Mouse (Mus musculus) right cerebral cortex, postnatal 36 days (tissue): Measurements from ENCODE around the gene Mxd3.

ENCODE experiments used
- DNase-seq, 2 experiments: peaks; one replicate each; pipeline ENCODE4 v3.0.0; 2022; ENCODE audit warnings: low spot score in 2 of 2, mixed read lengths in 1 of 2

Gene Mxd3

DNA sequence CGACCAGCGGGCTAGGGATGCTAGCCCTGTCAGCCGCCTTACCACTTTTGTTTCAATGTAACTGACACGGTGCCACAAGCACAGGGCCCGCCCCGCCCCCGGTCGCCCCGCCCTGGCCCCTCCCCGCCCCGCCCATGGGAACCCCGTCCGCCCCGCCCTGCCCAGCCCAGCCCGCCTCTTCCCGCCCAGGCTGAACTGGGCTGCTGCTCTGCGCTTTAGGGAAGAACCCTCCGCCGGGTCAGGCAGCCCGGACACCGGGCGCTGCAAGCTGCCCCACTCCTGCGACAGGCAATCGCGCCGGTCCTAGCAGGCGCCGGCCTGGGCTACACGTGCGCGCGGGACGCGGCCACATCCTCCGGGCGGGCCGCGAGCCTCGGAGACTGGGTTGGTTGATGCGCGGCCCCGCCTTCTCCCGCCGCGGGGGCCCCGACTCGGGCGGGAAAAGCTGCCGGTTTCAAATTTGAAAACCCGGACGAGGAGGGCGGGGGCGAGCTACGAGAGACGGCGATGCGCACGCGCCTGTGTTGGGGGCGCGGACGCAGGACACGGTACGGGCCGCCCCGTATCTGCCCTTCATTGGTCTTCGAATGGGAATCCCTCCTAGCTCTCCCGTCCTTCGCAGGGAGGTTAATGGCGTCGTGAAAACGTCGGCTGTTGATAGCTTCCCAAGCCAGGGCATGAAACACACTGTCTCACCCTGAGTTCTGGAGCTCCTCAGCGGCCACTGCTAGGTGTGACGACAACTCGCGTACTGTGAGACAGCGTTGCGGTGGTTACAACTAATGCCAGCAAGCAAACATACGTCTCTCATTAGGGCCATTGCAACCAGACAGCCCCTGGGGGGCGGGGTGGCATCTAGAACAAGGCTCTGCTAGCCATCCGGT lies at the start of gene Mxd3:
TSS of gene Mxd3 (minus strand) at position 141 of the 884 bp plus-strand sequence.
- DNase-seq: peak; percentile 64 to 67

DNA sequence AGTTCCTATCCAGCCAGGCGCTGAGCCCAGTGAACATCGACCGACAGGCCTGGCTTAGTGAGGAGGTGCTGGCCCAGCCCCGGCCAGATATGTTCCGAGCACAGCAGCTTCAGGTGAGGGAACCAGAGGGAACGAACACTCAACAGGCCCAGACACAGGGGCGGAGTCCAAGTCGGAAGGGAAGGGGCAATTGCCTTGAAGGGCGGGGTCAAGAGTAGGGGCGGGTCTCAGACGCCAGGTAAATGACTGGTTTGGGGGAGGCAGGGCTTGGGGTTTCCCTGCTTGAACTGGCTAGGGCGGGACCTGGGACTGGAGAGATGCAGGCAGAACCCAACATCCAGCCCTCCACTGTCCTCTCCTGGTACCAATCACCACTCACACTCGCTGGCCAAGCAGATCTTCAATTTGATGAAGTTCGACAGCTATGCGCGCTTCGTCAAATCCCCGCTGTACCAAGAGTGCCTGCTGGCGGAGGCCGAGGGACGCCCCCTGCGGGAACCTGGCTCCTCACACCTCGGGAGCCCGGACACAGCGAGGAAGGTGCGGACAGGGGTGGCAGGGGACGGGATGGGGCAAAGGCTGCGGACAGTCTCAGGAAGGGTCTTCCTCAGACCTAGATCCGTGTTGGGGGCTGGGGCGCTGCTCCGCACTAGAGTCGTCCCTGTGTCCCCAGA lies 49.4 kb upstream of the Mxd3 start:
- no peak for DNase-seq

DNA sequence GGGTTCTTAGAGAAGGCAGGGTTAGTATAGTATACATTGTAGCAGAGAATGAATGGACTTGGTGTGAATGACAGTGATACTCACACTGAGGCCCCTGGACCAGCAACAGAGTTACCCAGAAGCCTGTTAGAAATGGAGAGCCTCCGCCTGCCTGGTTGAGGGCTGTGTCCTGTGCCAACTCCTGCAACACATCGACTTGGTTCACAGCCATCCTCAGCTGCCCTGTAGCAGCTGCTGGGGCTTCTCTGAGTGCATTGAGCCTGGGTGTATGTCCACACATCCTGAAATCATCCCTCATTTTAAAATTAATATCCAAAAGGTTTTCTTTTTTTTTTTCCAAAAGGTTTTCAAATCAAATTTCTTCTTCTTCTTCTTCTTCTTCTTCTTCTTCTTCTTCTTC lies 46.3 kb upstream of the Mxd3 start:
- no peak for DNase-seq

DNA sequence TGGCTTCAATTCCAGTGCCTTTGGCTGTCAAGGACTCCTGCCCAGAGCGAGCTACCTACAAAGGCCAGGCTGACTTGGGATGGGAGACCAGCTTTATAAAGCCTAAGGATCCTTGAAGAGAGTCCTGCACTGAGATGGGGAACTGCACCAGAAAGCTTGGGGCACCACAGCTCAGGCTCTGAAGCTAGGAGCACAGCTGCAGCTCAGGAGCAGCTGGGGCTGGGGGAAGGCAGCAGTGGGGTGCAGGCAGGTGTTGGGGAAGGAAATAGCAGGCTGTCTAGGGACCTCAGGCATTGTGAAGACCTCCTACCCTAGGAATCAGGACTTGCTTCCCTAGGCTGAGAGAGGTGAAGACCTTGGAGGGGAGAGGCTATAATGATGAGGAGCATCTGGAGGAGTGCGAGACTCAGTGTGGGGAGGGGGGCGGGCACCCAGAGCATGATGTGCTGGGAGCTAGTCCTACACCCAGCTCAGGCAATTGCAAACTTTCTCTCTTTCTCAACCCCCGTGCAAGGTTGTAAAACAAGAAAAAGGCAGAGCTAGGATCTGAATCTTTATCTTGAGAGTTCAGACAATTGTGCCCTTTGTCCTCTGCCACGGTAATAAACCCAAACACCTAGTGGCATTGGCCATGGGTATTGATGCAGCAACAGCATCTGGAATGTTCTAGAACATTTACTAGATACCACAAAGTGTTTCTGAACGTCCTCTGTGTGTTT lies 44.7 kb upstream of the Mxd3 start:
- DNase-seq: no peak

DNA sequence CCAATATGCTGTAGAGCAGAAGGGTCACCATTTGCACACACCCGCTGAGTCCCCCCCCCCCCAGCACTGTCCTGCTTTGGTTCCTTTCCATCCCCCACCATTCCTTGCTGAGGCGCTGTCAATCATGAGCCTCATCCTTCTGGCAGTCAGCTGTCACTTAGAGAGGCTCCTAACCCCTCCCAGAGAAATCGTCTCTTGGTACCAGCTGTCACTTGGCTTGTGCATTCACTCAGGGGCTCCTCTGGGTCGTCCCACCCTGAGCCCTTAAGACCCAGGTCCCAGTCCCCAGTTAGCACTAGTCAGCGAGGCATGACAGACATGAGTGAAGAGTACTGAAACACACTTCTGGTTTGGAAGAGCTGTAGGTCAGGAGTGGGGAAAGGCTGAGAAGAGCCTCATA lies 42.1 kb upstream of the Mxd3 start:
- DNase-seq: no peak

DNA sequence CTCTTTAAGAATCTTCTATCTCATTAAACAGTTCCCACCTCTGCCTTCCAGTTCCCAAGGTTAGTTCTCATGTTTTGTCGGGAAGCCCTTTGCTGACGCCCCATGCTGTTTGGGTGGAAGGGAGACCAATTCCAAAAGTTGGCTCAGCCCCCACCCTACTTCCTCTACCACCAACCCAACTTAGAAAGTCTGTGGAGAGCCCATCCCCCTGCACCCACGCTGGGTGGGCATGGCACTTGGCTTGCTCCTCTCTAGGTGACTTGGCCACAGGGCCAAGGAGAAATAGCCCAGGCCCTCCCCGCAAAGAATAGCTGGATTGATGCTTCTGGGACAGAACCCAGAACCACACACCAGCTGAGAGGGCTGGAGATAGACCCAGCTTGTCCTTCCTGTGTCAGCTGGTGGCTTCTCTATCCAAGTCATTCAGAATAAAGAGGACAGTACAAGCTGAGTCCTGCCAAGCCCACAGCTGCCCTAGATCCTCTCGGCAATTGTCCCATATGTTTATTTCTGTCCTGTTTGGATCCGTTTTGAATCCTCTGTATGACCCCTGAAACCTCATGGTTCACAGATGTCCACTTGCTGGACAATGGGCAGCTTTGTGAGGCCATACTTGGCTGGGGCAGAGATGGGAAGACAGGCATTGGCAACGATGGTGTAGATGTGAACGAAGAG lies 41.5 kb upstream of the Mxd3 start:
- no peak for DNase-seq

DNA sequence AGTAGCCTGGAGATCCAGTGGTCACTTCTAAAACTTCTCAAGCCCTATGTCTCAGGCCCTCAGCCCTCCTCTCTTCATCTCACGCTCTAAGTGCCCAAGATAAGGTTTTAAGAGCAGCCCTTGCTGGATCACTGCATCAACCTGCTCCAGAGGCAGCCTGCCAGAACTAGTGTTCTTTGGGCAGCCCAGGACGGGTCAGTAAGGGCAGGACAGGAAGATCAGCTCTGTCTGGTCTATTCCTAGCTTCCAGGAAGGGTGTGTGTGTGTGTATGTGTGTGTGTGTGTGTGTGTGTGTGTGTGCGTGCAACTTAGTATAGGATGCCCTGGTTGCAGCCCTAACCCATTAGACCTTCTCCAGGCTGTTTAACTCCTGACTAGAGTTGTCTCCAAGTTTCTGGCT lies 40.6 kb upstream of the Mxd3 start:
- no peak for DNase-seq

DNA sequence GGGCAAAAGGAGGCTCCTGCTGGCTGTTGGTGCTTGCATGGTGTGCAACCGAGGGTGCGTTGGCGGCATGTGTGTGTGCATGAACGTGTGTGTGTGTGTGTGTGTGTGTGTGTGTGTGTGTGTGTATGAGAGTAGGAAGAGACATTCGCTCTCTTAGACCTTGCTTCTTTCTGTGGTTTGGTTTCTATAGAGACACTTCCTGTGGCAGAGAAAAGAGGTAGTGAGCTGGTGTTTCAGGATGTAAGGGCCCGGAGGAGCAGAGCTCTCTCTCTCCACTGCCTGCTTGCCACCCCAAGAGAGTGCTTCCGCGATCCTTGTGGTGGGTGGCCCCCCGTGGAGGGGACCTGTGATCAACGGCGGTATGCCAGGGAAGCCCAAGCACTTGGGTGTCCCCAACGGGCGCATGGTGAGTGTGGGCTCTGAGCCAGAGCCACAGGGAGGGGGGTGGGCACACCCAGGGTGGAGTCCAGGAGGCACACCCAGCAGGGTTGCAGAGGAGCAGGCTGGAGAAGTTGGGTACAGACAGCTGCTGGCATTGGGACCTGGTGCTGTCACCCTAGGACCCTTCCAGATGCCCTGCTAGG lies 40.0 kb upstream of the Mxd3 start, which contains the start of gene Rgs14:
TSS of gene Rgs14 (plus strand) at position 202 of the 584 bp plus-strand sequence.
- DNase-seq: peak; percentile 47 to 65

DNA sequence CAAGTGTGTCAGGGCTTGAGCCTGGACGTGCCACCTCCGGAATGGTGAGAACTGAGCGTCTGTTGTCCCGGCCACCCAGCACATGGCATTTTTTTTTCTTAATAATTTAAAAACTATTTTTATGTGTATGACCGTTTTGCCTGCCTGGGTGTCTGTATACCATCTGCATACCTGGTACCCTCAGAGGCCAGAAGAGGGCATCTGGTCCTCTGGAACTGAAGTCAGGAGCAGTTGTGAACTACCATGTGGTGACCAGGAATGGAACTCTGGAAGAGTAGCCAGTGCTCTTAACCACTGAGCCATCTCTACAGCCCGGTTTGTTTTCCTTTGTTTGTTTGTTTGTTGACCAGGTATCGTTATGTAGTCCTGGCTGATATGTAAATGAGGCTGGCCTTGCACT lies 38.8 kb upstream of the Mxd3 start:
- no peak for DNase-seq

DNA sequence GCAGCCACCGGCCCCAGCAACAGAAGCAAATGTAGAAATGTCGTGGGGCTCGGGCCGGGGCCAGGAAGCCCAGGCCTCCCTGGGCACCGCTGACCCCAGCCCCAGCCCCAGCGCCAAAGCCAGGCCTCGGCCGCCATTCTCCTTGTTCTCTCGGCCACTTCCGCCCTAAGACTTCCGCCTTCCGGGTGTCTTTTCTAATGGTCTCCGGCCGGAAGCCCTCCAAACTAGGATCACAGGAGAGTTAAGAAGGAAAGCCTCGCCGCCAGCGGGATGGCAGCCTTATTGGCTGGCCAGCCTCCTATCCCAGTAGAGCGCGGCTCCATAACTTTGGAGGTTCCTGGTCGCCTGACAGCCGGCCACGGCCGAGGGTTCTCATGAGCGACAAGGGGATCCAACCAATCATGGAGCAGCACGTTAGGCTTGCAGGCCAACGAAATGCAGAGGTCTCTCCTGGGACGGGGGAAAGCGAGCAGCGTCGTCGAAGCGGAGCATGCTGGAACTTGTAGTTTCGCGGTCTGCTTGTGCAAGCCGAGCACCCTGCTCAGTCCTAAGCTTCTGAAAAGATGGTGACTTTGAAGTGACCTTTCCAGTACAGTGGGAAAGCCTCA lies 32.9 kb upstream of the Mxd3 start, which contains the start of gene Lman2:
TSS of gene Lman2 (minus strand) at position 331 of the 608 bp plus-strand sequence.
- DNase-seq: peak; percentile 99

DNA sequence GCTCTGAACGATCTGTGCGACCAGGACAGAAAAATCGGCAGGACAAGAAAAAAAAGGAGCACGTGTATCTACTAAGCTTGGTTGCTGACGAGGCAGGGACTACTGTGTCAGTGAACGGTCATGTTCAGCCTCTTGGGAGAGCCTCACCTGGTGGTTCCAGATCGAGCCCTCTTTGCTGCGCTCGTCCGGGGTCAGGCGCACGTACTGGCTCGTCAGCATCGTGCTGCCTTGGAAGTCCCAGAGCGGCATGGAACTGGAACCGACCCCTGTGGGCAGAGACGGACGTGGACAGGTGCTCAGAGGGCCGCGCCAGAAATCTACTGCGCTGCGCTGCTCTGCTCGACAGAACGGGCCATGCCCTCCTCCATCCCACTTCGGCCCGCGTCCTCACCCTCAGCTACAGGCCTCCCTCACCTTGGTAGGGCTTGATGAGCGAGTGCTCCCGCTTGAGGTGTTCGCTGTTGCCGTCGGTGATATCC lies 32.4 kb upstream of the Mxd3 start:
- DNase-seq: no peak

DNA sequence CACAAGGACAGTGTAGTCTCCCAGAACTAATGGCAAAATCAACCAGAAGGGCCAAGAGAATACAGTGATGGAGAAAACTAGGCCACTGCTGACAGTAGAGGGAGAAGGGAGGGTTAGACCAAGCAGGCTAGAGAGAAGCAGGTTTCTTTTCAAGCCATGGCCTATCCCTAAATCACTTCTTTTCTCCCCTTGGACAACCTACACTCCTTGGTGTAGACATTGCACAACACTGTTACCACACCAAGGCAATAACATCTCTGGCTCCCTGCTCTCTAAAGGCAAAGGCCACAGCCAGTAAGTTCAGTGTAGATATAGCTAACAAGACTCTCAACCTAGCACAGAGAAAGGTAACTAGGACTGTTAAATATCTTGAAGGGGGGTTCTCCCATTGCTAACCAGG lies 31.5 kb upstream of the Mxd3 start:
- no peak for DNase-seq

DNA sequence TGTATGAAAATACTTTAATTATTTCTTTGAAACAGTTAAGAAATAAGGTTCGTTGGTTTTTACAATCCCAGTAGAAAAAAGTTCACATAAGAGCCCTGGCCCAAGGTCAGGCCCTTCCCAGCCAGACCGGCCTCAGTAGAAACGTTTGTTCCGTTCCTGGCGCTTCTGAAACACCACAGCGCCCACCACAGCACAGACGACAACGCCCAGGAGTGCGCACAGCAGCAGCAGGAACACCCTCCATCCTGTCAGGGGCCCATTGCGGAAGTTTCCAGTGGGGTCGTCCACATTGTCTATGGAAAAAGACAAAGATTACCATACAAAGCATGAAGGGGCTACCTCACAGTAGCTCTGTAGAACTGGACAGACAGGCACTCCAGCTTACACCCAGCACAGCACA lies 17.1 kb upstream of the Mxd3 start:
- DNase-seq: no peak

DNA sequence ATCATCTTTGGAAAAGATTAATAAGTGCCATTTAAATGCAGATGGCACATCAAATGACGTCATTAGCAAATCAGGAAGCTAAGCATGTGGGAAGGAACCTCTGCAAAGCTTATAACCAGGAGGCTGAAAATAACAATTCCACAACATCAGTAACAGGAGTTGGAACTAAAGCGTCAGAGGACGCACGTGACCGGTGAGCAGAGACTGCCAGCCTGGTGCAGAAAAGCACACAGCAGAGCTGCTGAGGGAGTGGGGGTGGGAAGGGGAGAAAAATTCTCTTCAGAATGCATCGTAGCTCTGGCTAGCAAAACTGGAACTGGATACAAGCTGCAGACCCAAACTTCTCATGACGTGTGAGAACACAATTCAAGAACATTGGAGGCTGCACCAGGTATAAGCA lies 14.7 kb upstream of the Mxd3 start:
- DNase-seq: peak; percentile 51 to 80

DNA sequence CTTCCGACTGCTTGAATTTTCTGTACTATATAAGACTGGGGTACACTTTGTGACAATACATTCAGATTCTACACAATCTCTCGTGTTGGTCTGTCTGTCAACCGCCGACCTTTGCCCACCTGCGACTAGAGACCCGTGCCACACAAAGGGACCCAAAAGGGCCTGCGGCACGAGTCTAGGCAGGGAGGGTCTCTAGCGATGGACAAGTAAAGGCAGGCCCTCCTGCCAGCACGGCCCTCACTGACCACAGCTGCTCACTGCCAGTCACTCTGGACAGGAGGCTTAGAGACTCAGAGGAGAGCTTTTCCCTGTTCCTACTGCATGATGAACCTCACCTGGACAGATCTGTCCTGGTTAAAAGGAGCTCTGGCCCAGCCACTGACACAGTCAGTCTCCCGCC lies 12.8 kb upstream of the Mxd3 start:
- no peak for DNase-seq

DNA sequence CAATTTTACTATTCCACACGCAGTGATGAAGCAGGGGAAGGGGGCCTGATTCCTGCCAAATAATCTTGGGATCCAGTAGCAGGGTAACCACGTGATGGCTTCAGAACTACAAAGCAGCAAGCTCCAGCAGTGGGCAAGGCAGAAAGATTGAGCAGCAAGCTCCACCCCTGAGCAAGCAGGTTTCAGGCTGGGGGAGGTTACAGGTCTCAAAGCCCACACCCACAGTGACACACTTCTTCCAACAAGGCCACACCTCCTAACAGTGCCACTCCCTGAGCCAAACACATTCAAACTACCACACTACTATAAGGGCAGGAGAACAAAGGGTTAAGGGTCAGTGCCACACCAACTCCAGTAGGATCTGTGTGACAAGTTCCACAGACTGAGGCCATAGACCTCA lies 9.6 kb upstream of the Mxd3 start:
- no peak for DNase-seq

DNA sequence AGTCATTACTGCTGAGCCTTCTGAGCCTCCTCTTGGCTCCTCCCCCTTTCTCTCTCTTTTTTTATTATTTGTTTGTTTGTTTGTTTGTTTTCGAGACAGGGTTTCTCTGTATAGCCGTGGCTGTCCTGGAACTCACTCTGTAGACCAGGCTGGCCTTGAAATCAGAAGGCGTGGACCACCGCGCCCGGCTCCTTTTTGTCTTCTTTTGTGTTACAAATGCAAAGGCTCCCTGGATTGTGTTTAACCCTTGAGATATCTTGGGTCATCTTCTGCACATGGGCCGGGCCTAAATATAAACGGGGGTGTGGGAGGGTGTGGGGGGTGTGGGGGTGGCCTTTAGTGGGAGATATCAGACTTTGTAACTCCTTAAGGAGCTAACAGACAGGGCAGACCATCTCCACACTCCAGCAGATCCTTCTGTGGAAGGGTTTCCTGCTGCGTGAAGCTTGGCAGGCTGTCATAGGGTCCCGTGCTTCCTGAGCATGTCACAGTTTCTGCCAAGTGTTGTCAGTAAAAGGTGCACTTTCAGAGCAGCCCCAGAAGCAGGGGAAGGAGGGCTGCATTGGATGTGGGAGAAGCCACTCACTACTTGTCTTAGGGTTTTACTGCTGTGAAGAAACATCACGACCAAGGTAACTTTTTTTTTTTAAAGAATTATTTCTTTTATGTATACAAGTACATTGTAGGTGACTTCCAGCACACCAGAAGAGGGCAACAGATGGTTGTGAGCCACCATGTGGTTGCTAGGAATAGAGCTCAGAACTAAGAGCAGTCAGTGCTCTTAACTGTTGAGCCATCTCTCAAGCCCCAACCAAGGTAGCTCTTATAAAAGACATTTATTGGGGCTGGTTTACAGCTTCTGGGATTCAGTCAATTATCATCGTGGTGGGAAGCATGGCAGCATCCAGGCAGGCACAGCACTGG lies 8.8 kb upstream of the Mxd3 start:
- no peak for DNase-seq

DNA sequence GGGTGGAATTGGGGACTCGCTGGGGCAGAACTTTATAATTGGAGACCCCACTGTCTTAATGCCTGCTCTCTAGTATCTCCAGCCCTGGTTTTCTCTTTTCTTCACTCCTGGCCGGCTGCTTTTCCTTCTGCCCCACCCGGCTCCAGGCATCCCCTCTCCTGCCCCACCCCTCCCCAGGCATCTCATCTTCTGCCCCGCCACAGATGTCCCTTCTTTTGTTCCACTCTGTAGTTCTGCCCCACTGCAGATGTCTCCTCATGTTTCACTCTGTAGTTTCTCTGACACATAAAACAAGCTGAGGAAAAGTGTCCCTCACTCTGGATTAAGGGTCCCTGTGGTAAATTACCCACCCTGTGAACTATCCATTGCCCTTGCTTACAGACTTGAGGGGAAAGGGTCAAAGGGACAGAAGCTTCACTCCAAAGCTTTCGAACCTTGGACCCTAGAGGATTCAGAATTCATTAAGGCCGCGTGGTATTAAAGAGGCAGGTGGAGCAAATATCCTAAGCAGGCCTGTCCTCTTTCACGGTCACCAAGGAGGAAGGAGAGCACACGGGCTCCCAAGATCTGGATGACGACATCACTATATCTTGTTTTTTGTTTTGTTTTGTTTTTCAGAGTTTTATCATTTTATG lies 7.8 kb upstream of the Mxd3 start:
- no peak for DNase-seq

DNA sequence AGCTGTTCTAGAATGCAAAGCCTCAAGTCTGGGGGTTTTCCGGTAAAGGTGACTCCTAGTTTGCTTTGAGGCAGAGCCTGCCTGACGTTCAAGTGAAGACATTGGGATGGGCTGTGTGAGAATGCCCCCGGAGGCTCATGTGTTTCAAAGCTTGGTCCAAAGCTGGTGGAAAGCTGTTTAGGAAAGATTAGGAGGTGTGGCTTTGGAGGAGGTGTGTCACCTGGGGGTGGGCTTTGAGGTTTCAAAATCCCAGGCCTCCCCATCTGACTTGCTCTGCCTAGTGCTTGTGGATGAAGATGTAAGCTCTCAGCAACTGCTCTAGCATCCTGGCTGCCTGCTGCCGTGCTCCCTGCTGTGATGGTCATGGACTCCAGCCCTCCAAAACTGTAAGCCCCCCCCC lies 6.1 kb upstream of the Mxd3 start:
- DNase-seq: no peak
